Mouse (Mus musculus) urinary bladder, postnatal 25 days (tissue): Measurements from ENCODE around the gene Adam23.

Experiments
- DNase-seq: peaks from one replicate; pipeline ENCODE4 v3.0.0; 2022; ENCODE audit warnings: low spot score

The Adam23 gene

DNA sequence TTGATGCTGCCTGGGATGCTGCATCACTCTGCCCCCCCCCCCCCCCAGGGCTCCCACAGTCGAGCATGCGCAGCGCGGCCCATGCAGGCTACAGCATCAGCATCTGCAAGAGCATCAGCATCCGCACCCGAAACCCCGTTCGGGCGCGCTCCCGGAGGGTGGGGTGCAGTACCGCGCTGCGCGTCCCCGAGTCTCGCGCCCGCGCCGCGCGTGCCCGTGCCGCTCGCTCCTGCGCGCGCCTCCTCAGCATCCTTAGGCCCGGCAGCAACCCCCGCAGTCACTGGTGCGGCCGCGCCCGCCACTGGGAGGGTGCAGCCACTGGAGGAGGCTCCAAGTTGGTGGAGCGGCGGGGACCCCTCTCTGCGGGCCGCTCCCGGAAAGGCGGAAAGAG lies at the start of gene Adam23:
Gene Adam23, plus strand, starts transcription at position 236 of the 391 bp plus-strand sequence.
- DNase-seq: peak; percentile 19

DNA sequence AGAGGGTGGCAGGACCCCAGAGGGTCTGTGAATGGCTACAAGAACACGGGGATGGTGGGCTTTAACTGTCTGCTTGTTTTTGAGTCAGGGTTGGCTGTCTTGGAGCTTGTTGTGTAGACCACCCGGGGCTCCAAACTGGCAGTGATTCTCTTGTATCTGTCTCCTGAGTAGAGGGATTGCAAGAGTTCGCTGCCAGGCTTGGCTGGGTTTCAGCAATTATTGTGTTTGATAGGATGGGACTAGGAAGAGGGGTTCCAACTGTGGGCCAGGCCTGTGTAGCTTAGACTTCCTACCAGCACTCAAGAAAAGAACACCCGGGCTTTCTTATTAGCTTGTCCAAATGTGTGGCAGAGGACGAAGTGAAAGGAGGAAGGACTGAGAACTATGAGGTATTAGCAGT lies 44.6 kb upstream of the Adam23 start:
- no peak for DNase-seq

DNA sequence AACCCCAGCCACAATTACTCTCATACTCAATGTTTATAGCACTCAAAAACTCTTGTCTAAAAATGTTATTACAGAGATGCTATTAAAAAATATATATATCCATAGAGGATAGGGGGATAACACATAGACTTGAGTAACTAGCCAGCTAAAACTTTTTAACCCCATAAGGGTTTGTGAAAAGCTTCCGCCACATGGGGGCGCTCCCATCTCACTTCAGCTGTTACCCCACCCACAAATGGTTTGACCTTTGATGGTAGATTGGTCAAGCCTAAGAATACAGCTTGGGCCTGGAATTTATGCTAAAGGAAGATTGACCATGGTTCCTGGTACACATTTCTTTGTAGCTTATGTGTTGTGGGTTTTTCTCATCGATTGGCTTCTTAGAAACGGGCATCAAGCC lies 42.1 kb upstream of the Adam23 start:
- DNase-seq: peak; percentile 14

DNA sequence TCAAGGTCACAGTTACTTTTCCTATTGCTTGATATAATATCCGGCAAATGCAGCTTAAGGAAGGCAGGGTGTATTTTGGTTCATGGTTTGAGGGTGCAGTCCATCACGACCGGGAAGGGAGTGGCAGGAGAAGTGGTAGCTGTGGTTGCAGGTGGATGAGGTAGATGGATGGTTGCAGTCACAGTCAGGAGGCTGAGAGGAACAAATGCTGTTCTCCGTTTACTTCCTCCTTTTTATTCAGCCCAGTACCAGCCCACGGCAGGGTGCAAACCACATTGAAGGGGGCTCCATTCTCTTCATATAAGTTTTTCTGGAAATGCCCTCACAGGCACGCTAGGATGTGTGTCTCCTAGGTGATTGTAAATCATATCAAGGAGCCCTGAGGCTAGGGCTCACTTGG lies 37.3 kb upstream of the Adam23 start:
- no peak for DNase-seq

- DNase-seq: no peak
These were observed 27.2 kb upstream of the Adam23 start for GRCm38 (mm10) chr1:63418491-63418890.

- DNase-seq: no peak
These were observed 15.0 kb upstream of the Adam23 start for GRCm38 (mm10) chr1:63430668-63431067.

DNA sequence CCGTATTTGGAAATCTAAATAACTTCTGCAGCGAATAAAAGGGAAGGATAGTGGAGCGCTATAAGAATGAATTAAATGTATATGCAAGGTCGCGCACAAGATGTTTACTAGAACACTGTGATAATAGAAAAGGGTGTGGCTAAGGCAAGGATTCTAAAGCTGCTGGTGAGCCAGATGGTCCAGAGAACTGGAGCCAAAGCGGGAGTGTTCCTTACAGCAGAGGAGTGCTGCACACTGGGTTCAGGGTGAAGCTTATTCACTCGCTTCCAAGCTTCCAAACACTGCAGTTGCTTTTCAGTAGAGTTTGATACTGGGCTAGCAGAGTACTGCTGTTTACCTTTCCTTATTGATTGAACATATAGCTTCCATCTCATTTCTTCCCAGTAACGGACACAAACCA lies 14.5 kb upstream of the Adam23 start:
- no peak for DNase-seq

DNA sequence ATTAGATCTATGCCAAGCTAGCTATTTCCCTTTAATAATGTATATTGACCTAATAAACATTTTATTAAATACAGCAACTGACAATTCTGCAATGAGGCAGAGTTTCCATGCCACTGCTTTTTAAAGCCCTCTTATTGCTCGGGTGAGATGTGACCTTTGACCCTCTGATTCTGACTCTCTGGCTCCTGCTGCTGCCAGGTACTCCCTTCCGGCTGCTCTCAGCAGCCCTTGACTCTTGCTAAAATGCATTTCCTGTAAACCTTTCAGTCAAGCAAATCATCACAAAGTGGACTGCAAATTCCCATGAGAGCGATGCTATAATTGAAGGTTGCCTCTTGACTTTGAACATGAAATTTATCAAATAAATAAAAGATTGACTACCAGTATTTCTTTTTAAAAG lies 13.8 kb upstream of the Adam23 start:
- DNase-seq: no peak

DNA sequence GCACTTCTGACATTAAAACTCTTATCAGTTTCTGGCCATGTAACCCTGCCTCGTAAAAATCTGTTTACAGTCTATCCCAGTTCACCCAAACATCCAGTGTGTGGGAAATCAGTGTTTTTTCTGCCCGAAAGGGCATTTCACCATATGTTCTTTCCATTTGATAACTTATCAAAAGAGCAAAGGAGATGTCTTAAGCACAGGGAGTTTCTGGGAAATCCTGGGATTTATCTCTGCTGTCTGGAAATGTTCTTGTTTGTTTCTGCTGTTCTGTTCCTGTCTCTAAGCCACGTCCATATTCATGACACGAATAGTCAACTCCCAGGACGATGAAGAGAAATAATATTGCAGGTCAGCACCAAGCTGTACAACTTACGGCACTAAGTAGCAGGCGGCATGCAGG lies 11.6 kb upstream of the Adam23 start:
- DNase-seq: no peak

DNA sequence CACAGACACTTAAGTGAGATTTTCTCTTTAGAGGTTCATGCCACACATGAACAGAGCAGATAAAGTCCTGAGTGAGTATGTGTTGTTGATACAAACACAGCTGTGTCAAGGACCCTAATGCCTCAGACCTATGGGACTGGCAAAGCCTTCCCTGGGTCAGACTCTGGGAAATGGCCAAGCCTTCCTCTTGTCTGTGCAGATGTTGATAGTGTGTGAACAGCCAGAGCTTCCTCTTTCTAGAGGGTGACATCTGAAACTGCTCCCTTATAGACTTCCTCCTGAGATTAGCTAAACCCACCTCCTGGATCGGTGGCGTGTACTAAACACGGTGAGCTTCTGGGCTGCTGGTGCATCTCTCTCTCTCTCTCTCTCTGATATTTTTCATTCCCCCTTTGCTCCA lies 8.2 kb upstream of the Adam23 start:
- DNase-seq: no peak

- no peak for DNase-seq
These were observed 3.5 kb upstream of the Adam23 start for GRCm38 (mm10) chr1:63442186-63442585.

DNA sequence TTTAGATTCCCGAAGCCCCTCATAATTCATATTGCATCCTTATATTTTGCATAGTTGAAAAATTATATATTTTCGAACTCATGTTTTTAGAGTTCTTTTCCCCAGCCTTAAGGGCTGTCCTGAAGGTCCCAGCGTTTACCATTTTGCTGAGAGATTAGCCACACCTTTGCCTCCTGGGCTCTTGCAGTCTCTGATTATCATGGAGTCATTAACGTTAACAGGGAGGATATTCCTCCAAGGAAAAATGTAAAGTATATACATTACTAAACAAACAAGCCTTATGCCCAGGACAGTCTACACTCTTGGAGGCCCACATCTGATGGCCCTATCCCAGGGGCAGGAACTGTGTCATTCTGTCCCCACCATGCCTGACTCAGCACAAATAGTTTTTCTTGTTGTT lies 3.1 kb upstream of the Adam23 start:
- no peak for DNase-seq

GRCm38 (mm10) chr1:63445149-63445609 lies 512 bp upstream of the Adam23 start:
- no peak for DNase-seq

GRCm38 (mm10) chr1:63446047-63446704 lies 485 bp downstream of the Adam23 start:
- DNase-seq: no peak

DNA sequence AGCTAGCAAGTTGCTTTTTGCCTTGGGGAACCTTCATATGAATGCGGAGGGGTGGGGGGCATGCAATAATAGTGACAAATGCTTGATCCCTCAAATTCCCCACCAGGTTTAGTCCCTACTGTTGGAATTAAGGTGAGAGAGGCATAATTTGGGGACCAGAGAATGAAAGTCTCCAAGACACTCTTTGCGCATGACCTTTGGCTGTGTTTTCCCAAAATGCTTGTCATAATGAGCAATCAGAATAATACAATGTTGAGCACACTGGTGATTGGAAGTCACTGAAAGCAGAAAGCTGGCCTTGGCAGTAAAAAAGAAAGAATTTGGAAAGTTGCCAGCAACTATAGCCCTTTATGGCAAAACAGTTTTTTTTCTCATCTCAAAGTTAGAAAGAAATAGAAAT lies 1.0 kb downstream of the Adam23 start:
- no peak for DNase-seq

DNA sequence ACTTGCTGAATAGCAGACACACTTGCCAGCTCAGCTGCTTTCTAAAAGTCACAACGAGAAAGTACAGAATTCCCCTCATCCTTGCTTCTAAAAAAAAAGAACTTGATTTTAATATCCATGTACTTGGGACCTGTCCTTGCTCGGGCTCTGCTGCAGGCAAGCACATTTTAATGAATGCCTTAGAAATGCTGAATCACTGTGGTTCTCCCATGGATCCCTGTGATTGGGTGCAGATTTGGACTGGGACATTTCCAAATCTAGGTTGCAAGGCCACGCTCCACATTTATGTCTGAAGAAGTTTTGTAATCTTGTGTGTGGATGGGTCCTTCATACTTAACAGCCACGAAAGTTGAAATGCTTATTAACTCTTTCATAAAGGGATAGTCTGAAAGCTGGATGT lies 4.4 kb downstream of the Adam23 start:
- no peak for DNase-seq

- no peak for DNase-seq
These were observed 7.7 kb downstream of the Adam23 start for GRCm38 (mm10) chr1:63453332-63453887.

GRCm38 (mm10) chr1:63457801-63458519 lies 12.3 kb downstream of the Adam23 start:
- DNase-seq: no peak

GRCm38 (mm10) chr1:63459151-63459550 lies 13.5 kb downstream of the Adam23 start:
- DNase-seq: no peak

GRCm38 (mm10) chr1:63459926-63460325 lies 14.2 kb downstream of the Adam23 start:
- DNase-seq: no peak

- no peak for DNase-seq
These were observed 18.8 kb downstream of the Adam23 start for GRCm38 (mm10) chr1:63464441-63464840.

DNA sequence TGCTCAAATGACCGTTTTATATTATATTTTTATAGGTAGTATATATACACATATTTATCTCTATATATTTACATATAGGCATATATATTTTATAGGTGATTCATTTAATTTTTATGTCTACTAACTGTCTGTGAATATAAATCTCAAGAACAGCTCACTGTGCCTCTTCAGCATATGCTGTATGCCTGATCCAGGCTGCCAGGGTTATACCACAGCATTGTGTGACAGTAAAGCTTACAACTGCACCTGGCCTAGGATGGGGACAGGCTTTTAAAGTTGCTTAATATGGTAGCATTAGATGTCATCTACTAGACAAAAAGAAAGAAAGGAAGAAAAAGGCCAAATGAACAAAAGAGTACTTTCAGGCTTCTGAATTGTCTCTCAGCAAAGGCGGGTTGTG lies 27.6 kb downstream of the Adam23 start:
- no peak for DNase-seq

GRCm38 (mm10) chr1:63473696-63474095 lies 28.0 kb downstream of the Adam23 start:
- DNase-seq: no peak

GRCm38 (mm10) chr1:63478946-63479345 lies 33.3 kb downstream of the Adam23 start:
- no peak for DNase-seq
